Mouse (Mus musculus): ENCODE data around the gene Pdxp.

The Pdxp gene

DNA sequence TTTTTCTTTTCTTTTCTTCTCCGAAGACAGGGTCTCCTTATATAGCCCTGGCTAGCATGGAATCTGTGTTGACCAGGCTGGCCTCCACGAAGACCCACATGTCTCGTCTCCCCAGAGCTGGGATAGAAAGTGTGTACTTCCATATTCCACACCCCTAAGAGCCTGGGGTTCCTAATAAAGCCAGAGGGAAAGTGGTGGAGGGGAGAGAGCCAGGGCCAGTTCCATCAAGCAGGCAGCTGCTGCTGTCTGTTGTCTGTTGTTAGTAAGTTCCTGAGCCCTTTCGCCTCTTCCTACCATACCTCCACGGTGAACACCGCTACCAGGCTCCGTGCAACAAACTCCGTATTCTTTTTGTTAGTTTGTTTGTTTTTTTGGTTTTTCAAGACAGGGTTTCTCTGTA lies 14.8 kb downstream of the Pdxp start:
- no peak for DNase-seq

DNA sequence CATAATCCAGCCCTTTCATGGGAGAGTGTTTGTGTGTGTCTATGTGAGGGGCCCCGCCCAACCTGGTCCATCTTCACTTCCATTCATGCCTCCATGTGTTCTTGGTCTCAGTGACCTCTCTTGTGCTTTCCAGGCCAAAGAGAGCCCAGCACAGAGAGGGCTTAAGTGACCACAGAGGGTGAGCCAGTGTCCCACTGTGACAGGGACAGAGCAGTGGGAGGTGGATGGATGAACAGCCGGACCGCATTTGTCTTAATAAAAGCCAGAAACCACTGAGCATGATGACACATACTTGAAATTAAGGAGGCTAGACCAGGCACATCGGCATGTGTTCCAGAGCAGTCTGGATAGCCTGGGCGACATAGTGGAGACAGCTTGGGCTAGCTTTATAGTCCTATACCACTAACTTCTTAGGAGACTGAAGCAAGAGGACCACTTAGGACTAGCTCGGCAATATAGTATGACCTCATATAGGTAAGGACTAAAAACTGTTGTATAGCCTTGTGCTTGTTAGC lies 16.5 kb downstream of the Pdxp start:
- no peak for DNase-seq

DNA sequence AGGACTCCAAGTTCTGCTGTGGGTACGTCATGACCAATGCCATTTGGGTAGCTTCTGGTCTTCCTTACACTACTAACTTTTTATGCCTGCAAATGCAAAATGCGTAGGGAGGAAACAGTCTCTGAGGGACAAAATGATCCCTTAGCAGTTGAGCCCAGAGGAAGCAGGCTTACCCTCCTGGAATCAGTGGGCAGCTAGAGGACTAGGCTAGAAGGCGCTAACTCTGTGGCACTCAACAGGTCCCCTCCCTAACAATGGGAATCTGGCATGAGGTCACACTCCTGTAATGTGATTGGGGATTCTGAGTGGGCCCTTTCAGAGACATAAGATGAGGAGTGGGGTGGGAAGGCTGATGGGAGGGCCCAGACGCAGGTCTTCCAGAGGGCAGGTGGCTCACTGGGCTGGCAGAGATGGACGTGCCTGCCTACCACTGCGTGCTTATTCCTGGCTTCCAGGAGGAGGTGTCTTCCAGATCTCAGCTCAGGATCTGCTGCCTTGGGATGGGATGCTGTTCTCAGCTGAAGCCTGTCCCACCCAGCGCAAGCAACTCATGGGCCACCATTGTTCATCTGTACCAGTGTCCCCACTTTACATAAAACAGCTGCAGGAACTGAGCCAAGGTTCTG lies 17.2 kb downstream of the Pdxp start:
- no peak for DNase-seq

DNA sequence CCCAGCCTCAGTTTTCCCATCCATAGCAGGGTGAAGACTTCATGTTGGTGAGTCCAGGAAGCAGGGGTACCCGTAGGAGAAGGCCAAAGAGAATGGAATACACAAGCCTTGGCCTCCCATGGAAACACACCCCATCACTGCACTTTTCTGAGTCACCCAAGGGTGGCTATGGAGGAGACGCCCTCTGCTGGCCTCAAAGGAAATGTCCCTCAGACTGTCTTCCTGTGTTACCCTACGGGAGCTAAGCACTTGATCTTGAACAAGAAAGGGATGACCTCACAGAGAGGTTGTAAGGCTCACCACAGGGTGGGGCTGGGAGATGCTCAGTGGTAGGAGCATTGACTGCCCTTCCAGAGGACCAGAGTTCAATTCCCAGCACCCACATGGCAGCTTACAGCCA lies 17.9 kb downstream of the Pdxp start:
- DNase-seq, result no peak

DNA sequence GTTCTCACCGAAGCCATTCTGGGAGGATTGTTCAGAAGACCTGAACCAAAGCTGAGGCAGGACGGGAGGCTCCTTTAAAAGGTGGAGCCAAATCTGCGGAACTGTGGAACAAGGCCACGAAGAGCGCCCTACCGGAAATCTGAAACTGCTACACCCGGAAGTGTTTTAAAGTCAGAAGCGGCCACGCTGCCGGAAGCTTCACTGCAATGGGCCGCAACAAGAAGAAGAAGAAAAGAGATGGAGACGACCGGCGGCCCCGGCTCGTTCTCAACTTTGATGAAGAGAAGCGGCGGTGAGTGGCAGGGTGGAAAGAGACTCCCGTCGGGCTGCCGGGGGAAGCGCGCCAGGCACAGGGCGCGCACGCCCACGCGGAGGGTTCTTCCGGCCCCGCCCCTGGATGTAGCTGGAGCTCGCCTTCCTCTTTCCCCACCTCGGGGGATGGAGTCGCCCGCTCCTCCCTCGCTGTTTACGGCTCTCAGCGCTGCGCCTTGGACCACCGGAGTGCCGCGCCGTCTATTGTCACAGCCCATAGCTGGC lies 21.1 kb downstream of the Pdxp start, which contains the start of gene Nol12:
TSS of gene Nol12 (plus strand) at position 150 of the 537 bp plus-strand sequence.
- peak; percentile 81 for DNase-seq

DNA sequence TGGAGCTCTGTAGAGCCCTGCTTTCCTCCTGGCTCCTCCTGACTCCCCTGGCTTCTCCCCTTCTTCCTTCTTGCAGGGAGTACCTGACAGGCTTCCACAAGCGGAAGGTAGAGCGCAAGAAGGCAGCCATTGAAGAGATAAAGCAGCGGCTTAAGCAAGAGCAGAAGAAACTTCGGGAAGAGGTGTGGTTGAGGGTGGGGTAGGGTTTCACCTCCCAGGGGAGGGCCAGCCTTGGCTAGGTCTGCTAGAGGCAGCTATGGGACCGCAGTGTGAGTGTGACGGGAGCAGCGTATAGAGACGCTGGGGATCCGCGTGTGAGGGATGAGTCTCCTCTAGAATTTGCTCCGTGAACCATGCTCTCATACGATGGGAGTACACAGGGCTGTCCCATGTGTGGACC lies 22.7 kb downstream of the Pdxp start:
- DNase-seq, result no peak

DNA sequence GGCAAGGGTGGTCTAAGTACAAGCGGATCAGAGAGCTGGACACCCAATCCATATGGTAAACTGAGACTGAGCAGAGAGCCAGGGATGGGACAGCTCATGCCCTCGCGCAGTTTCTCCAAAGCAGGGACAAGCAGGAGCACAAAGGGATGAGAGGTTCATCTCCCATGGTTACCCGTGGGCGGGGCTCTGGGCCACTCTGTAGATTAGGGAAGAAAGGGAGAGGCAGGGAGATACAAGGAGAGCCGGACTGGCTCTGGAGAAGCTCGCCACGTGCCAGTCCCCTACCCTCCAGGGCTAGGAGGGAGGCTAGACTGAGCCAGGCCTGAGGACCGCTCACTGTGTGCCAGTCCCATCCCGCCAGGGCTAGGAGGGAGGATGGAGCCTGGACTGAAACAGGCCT lies 23.6 kb downstream of the Pdxp start:
- DNase-seq, result no peak

DNA sequence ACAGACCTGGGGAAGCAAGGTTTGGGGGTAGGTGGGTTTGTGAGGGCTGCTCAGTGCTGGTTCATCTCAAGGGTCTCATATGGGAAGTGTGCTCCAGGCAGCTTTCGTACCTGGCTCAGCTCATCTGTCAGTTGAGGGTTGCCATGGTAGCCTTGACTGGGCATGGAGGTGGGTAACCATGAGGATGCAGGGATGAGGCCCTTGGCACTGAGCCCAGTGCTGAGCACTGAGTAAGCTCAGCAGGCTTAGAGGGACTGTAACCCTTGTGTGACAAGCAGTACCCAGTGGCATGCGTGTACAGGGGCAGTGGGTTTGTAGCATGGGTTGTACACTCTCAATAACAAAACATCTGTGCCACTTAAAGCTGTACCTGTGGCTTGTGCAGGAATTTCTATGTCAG lies 24.2 kb downstream of the Pdxp start:
- DNase-seq, result no peak

DNA sequence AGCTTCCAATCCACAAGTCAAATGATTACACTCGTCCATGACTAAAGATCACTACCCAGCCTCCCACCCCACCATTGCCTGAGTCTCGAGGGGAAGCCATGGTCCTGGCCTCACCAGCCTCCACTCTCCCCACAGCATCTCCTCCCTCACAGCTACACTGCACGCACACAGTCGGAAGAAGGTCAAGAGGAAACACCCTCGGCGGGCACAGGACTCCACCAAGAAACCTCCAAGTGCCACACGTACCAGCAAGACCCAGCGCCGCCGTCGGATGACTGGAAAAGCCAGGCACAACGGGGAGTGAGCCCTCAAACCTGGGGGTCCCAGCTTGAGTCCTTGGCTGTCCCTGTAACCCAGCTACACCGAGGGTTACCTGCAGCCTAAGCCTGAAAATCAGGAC lies 26.6 kb downstream of the Pdxp start:
- DNase-seq, result no peak

DNA sequence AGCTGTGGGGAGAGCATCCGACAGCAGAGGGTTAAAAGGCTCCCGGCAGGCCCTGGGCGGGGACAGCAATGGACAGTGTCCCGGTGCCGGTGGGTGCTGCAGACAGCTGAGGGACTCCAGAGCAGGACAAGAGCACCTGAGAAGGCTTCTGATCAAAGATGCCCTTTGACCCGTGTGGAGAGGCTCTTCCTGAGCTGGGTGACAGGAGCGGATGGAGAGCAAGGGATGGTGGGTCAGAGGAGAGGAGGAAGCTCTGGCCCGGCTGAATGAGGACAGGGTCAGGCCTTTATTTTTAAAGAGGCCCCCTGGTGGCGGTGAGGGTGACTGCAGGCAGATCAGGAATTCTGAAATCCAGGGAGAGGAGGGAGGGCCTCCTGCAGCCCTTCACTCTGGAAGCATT lies 28.9 kb downstream of the Pdxp start:
- peak; percentile 74 for DNase-seq

DNA sequence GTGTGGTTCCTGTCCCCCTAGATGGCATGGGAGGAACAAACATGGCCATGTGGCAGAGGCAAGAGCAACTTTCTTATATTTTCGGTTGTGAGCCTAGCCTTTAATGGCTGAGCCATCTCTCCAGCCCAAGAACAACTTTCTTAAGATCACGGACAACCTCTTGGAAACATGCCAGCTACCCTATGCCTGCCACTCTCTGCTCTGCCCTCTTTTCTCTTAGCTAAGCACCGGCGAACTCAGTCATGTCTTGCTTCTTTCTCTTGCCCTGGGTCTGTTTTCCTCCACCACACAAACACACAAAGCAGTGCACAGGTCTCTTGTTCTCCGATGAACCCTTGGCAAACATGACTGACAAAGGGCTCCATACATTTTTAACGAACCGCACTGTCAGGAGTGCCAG lies 32.5 kb downstream of the Pdxp start:
- no peak for DNase-seq

DNA sequence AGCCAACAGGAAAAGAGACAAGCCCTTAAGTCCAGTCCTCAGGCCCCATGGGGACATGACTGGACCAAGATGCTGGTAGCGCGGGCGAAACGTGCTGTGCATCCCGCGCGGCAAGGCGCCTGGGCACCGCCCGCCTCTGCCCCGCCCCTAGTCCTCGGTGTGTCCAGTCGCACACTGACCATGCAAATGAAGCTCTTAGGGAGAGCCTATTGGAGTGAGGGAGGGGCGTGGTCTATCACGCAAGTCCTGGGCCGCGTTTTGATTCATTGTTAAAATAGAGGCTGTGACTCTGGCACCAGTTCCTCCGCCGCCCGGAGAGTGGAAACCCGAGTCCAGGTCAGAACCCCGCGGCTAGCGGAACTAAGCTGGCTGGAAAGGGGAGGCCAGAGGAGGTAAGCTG lies 33.9 kb downstream of the Pdxp start, which contains the start of gene Triobp:
TSS of gene Triobp (plus strand) at position 68 of the 400 bp plus-strand sequence.
- DNase-seq, result peak; percentile 86

DNA sequence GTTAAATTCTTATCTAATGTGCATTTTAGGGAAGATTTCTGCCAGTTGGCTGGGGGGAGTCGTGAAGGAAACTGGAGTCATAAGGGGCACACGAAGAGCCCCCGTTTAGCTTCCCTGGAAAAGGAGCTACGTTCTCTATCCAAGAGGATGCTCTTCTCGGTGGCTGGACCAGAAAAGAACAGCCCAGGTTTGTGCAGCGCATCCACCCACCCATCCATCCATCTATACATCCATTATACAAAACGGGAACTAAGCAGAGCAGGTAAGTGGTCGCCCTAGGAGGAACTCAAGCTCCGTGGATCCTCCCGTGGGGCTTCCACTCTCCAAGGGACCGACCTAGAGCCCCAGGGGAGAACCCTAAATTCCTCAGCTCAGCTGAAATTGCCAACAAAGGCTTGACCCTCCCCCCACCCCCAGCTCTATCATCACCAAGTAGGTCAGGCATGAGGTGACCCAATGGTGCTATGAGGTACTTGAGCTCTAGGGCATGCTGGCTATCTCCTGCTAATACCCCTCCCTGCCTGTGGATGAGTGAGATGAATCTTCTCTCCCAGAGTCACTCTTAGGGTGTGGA lies 34.5 kb downstream of the Pdxp start:
- no peak for DNase-seq

DNA sequence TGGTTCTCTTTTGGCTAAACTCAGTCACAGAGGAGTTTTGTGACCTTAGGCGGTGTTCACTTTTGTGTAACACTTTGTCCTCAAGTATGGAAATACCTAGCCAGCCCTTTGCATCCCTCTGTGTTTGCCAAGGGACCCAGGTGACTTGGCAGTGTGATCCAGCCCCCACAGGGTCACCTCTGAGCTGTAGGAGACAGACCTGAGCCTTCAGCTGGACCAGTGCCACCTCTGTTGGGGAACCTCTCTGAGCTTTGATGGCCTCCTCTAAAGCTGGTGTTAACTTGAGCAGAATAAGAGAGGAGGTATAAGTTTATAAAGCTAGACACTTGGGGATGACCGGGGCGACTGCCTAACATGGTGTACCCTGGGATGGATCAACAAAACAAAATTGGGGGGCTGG lies 35.2 kb downstream of the Pdxp start:
- DNase-seq, result no peak

DNA sequence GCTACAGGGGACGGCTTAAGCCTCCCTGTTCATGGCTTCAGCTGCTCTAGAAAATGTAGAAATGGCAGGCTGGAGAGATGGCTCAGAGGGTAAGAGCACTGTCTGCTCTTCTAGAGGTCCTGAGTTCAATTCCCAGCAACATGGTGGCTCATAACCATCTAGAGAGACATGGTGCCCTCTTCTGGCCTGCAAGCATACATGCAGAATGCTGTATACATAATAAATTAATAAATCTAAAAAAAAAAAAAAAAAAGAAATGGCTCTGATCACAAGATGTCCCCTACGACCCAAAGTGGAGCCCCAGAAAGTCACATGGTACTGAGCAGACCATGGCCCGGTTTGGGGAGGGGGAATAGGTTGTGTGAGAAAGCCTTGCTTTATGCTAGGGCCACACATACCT lies 41.9 kb downstream of the Pdxp start:
- no peak for DNase-seq

DNA sequence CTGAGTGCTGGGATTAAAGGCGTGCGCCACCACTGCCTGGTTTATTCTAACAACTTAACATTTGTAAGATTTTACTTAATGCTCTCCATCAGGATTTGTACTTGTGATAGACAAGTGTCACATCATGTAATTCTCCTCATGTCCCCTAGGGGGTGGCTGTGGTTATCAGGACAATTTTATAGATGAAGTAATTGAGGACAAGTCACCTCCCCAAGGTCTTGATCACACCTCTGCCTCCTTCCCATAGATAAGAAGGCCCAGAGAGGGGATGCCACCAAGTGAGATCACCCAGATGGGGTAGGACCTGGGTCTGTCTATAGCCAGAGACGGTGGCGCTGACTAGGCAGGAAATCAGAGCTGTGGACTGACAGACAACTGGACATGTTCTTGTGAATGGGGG lies 42.6 kb downstream of the Pdxp start:
- DNase-seq, result no peak

DNA sequence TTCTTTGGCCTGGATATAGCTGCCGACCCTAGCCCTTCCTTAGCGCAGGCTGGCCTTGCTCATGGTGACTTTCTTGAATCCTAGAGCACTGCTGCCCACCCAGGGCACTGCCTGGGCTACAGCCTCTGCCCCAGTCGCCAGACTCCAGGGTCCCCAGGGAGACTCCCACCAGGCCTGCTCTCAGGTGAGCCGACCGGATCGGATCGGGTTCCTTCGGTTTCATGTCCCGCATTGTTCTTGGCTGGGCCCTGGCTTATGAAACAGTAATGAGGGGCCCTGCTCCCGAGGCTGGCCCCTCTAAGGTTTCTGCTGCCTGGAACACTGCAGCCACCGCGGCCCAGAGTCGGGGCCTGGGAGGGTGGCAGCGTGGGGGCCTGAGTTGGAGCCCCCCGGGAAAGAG lies 43.3 kb downstream of the Pdxp start:
- DNase-seq, result no peak

DNA sequence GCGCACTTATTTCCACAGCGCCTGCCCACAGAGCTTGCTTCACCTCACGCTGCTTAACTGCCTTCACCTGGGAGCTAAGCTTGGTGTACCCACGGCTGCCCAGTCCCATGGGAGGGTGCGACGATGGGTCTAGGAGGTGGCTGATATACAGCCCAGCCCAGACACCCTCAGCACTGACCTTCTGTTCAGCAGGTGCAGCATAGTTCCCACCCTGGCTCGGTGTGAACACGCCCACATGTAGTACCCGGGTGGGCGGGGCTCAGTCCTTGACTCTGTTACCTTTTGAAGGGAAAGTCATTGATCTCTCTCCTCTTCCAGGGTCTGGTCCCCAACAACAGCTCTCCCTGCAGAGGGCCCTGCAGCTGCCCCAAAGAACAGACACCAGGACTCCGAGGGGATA lies 45.8 kb downstream of the Pdxp start:
- DNase-seq, result no peak

DNA sequence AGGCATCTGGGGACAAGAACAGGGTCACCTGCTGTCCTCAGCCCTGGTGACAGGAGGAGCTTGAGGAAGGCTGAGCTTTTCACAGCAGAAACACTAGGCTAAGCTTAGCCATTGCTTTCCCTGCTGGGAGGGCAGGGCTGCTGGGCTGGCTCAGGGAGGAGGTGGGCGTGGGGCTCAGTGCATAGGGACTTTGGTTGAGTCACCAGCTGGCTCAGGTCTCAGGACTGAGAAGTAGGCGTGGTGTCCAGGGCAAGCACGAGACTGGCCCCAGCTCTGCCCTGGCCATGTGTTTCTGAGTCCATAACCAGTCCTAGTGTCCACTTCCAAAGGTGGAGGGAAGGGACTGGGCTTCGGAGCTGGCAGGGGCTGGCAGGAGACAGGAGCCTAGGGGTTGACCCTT lies 46.4 kb downstream of the Pdxp start:
- no peak for DNase-seq

DNA sequence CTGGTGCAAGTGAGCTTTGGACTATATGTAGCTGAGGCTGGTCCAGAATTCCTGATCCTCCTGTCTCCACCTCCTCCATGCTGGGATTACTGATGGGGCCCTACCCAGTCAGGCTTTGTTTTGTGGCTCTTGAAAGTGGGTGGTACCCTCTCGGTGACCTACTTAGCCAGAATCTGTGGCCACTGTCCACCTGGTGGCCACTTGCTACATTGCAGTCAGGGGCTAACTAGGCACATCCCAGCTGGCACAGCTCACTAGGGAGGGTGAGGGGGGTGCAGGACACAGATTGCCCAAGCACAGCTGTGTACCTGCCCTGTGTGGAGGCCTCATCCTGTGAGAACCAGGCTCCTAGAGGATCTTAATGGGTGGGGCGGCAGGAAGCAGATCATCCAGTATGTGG lies 49.2 kb downstream of the Pdxp start:
- no peak for DNase-seq
